Mouse (Mus musculus) kidney, embryonic 14.5 days (tissue): ENCODE results near the gene Slco1a6. TPM values are rescaled to one million over a fixed set of nuclear protein-coding genes. Genes with fewer than 3 reads are reported as not detected.
"Not testable (repeated sequence)": the region's sequence is repeated elsewhere in the genome, so short reads cannot be mapped to it uniquely, and the experiment has no call there.

Source experiments
- ATAC-seq: fragments of 200-750 bp; cut with Nextera tagmentation; 2 replicates; pipeline ENCODE4 v1.8.0; 2017; ENCODE audit warnings: moderate number of reproducible peaks, mild to moderate bottlenecking, moderate TSS enrichment, moderate library complexity; ENCODE audit not compliant: low FRiP score, low TSS enrichment
- H3K27ac ChIP-seq: fragments of 300-500 bp; sonication (generic); 2 replicates; pipeline ENCODE4 v1.5.1; 2014; ENCODE audit warnings: low read depth, mild to moderate bottlenecking, low read length, moderate library complexity, mixed read lengths
- H3K27me3 ChIP-seq: fragments of 300-500 bp; sonication (generic); 2 replicates; pipeline ENCODE4 v1.6.1; 2014; ENCODE audit warnings: mild to moderate bottlenecking, low read length; ENCODE audit not compliant: control insufficient read depth, insufficient read depth
- H3K36me3 ChIP-seq: fragments of 300-500 bp; sonication (generic); 2 replicates; pipeline ENCODE4 v1.6.1; 2014; ENCODE audit warnings: low read length, mixed read lengths; ENCODE audit not compliant: control insufficient read depth, insufficient read depth
- H3K4me1 ChIP-seq: fragments of 300-500 bp; sonication (generic); 2 replicates; pipeline ENCODE4 v1.6.1; 2014; ENCODE audit warnings: low read length, mixed read lengths; ENCODE audit not compliant: control insufficient read depth, insufficient read depth
- H3K4me2 ChIP-seq: fragments of 300-500 bp; sonication (generic); replicated peaks from 2 replicates; pipeline ENCODE4 v1.6.1; 2014; ENCODE audit warnings: low read depth, mild to moderate bottlenecking, low read length
- H3K4me3 ChIP-seq: fragments of 300-500 bp; sonication (generic); 2 replicates; pipeline ENCODE4 v1.5.1; 2014; ENCODE audit warnings: mild to moderate bottlenecking, low read length
- H3K9ac ChIP-seq: fragments of 300-500 bp; sonication (generic); 2 replicates; pipeline ENCODE4 v1.6.1; 2014; ENCODE audit warnings: low read depth, mild to moderate bottlenecking, low read length, moderate library complexity
- H3K9me3 ChIP-seq: fragments of 300-500 bp; sonication (generic); 2 replicates; pipeline ENCODE4 v1.6.1; 2016; ENCODE audit warnings: low read length; ENCODE audit not compliant: control insufficient read depth
- WGBS: fragments of 180-500 bp; shearing (Covaris S2); extraction: QIAGEN DNeasy Blood & Tissue Kit; methylation state at CpG from one replicate; pipeline ENCODE4 v1.1.7; 2014; 5-methylcytosine and 5-hydroxymethylcytosine counted together
- polyA plus RNA-seq: library from polyadenylated mRNA; unstranded; fragments of >200 nt; fragmentation: Nextera tagmentation; extraction: Ambion mirVana; gene quantifications from 2 replicates; pipeline ENCODE4 v1.2.1, GENCODE M21; 2014

Gene Slco1a6
- polyA plus RNA-seq: 0.53 and 1.3 TPM in 2 replicates

- no peaks in the 10 kb centered on the region for H3K27me3 ChIP-seq
- H3K27ac ChIP-seq: no peak within 1 kb of the TSS
- no peaks in the 10 kb centered on the region for H3K4me1 ChIP-seq
- no peak within 1 kb of the TSS for H3K4me3 ChIP-seq
- H3K36me3 ChIP-seq: no peaks in the 10 kb centered on the region
- H3K4me2 ChIP-seq: no peak within 1 kb of the TSS
- no peak for ATAC-seq
- H3K9me3 ChIP-seq: no peaks in the 10 kb centered on the region
- 91% methylated on average over 4 of the region's 4 CpGs for WGBS
- H3K9ac ChIP-seq: no peak within 1 kb of the TSS
Measured at GRCm38 (mm10) chr6:142208421-142208820, at the start of gene Slco1a6. Gene Slco1a6 (minus strand): TSS chr6:142208521.

- not testable (repeated sequence) for H3K9ac ChIP-seq, H3K9me3 ChIP-seq, H3K36me3 ChIP-seq, H3K4me3 ChIP-seq, H3K27ac ChIP-seq, H3K4me1 ChIP-seq, H3K27me3 ChIP-seq, H3K4me2 ChIP-seq, ATAC-seq
- WGBS: 96% methylated on average over 1 of the region's 1 CpGs
Measured at GRCm38 (mm10) chr6:142250738-142251307, 42.5 kb upstream of the Slco1a6 start.

GRCm38 (mm10) chr6:142245065-142245464 is 36.7 kb upstream of the Slco1a6 start:
- H3K27me3 ChIP-seq: no peaks in the 10 kb centered on the region
- no peak overlapping the region for H3K9ac ChIP-seq
- WGBS: 80% methylated on average over 5 of the region's 5 CpGs
- H3K27ac ChIP-seq: no peak overlapping the region
- H3K4me2 ChIP-seq: no peak overlapping the region
- no peak for ATAC-seq
- no peaks in the 10 kb centered on the region; the same call in 1 of the 2 replicates for H3K9me3 ChIP-seq
- no peaks in the 10 kb centered on the region for H3K36me3 ChIP-seq
- H3K4me3 ChIP-seq: no peak overlapping the region
- H3K4me1 ChIP-seq: no peaks in the 10 kb centered on the region

GRCm38 (mm10) chr6:142239468-142239867 is 31.1 kb upstream of the Slco1a6 start:
- H3K27me3 ChIP-seq: no peaks in the 10 kb centered on the region
- no peak overlapping the region for H3K4me2 ChIP-seq
- H3K4me1 ChIP-seq: no peaks in the 10 kb centered on the region
- no peaks in the 10 kb centered on the region; the same call in 1 of the 2 replicates for H3K9me3 ChIP-seq
- no peaks in the 10 kb centered on the region for H3K36me3 ChIP-seq
- H3K27ac ChIP-seq: no peak overlapping the region
- no peak for ATAC-seq
- WGBS: 79% methylated on average over 1 of the region's 1 CpGs
- H3K9ac ChIP-seq: no peak overlapping the region
- no peak overlapping the region for H3K4me3 ChIP-seq

GRCm38 (mm10) chr6:142220138-142220537 is 11.8 kb upstream of the Slco1a6 start:
- no peak for ATAC-seq
- Histone ChIP-seq H3K4me3 (no peak overlapping the region), H3K27ac (no peak overlapping the region), H3K9ac (no peak overlapping the region), H3K27me3 (no peaks in the 10 kb centered on the region), H3K9me3 (no peaks in the 10 kb centered on the region), H3K4me1 (no peaks in the 10 kb centered on the region), H3K36me3 (no peaks in the 10 kb centered on the region), H3K4me2 (no peak overlapping the region)

GRCm38 (mm10) chr6:142211821-142212220 is 3.5 kb upstream of the Slco1a6 start:
- no peak for ATAC-seq

GRCm38 (mm10) chr6:142209749-142210148 is 1.4 kb upstream of the Slco1a6 start:
- ATAC-seq: no peak
- no peak overlapping the region for H3K27ac ChIP-seq
- no peaks in the 10 kb centered on the region for H3K27me3 ChIP-seq
- no peaks in the 10 kb centered on the region for H3K36me3 ChIP-seq
- no peak overlapping the region for H3K9ac ChIP-seq
- H3K9me3 ChIP-seq: no peaks in the 10 kb centered on the region
- H3K4me1 ChIP-seq: no peaks in the 10 kb centered on the region
- no peak overlapping the region for H3K4me2 ChIP-seq
- H3K4me3 ChIP-seq: no peak overlapping the region

More at GRCm38 (mm10) chr6:142211821-142212220, 3.5 kb upstream of the Slco1a6 start:
- no peak overlapping the region for H3K27ac ChIP-seq
- no peak overlapping the region for H3K9ac ChIP-seq
- no peaks in the 10 kb centered on the region for H3K36me3 ChIP-seq
- H3K4me1 ChIP-seq: no peaks in the 10 kb centered on the region
- H3K4me3 ChIP-seq: no peak overlapping the region
- H3K4me2 ChIP-seq: no peak overlapping the region
- H3K27me3 ChIP-seq: no peaks in the 10 kb centered on the region
- no peaks in the 10 kb centered on the region for H3K9me3 ChIP-seq

- Histone ChIP-seq H3K9me3 (0 out of 2 replicates have a peak, but pooled peaks cover 5% of the 10 kb centered on the region), H3K9ac (no peak overlapping the region), H3K4me3 (no peak overlapping the region), H3K27ac (no peak overlapping the region), H3K4me1 (no peaks in the 10 kb centered on the region), H3K27me3 (no peaks in the 10 kb centered on the region), H3K4me2 (no peak overlapping the region), H3K36me3 (no peaks in the 10 kb centered on the region)
- no peak for ATAC-seq
Measured at GRCm38 (mm10) chr6:142200524-142200923, 7.8 kb downstream of the Slco1a6 start.

GRCm38 (mm10) chr6:142194245-142194644 is 14.1 kb downstream of the Slco1a6 start:
- WGBS: 90% methylated on average over 8 of the region's 8 CpGs
- no peaks in the 10 kb centered on the region for H3K9me3 ChIP-seq
- no peaks in the 10 kb centered on the region for H3K36me3 ChIP-seq
- H3K27me3 ChIP-seq: no peaks in the 10 kb centered on the region
- no peaks in the 10 kb centered on the region for H3K4me1 ChIP-seq
- no peak for ATAC-seq
- H3K4me3 ChIP-seq: no peak overlapping the region
- no peak overlapping the region for H3K27ac ChIP-seq
- no peak overlapping the region for H3K9ac ChIP-seq
- no peak overlapping the region for H3K4me2 ChIP-seq
